ENCODE assay signal across 35 mouse cellular contexts in the genomic region with DNA sequence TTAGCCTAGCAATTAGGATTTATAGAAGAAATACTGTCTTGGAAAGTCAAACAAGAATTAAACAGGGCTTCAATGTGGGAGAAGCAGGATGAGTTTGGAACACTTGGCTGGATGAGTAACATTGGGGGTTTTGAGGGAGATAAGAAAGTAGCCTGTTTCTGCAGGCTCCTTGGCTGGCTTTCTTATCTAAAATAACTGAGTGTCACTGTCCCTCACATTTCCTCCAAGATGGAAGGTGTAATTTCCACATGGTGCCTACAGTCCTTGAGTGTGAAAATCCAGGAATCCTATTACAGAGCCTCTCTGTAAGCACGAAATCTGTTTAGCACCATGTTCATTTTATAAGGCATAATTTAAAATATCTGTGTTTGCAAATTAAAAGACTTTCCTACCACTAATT.
"Had no signal": no experiment of that assay in that cellular context is flagged by ENCODE, and none has a peak within 500 bp of the region (broad histone marks: within the 10 kb centered on the region; RNA-seq: fewer than 3 reads in every experiment).

No protein-coding gene starts in this region.

- DNase-seq: heart, postnatal 10 days; heart, postnatal 14 days; heart, postnatal 36 days; heart, postnatal 4 days; kidney, adult 11 months; kidney, adult 18-20 months; kidney, adult 8-10 months; kidney, adult 9 months; kidney, postnatal 10 days; kidney, postnatal 14 days; kidney, postnatal 25 days; kidney, postnatal 36 days; kidney, postnatal 4 days; layer of hippocampus, adult 9-11 months; layer of hippocampus, postnatal 36 days had no signal

- H3K4me3 ChIP-seq: heart, embryonic 10.5 days; heart, embryonic 12.5 days; heart, embryonic 13.5 days; heart, embryonic 15.5 days; hindbrain, embryonic 10.5 days; hindbrain, embryonic 12.5 days; hindbrain, embryonic 13.5 days; hindbrain, embryonic 15.5 days; intestine, embryonic 15.5 days; kidney, embryonic 15.5 days; layer of hippocampus, adult 2 months; left cerebral cortex, adult 2 months had no signal

- H3K4me1 ChIP-seq: heart, embryonic 10.5 days; heart, embryonic 15.5 days; hindbrain, embryonic 10.5 days; hindbrain, embryonic 12.5 days; hindbrain, embryonic 13.5 days; hindbrain, embryonic 15.5 days; intestine, embryonic 15.5 days; kidney, embryonic 15.5 days had no signal

- ATAC-seq: hindbrain, embryonic 16.5 days; hindbrain, postnatal 0 days; inflammation-experienced regulatory T-cells, adult 6 months; intestine, embryonic 15.5 days; intestine, embryonic 16.5 days; intestine, postnatal 0 days had no signal

- H3K9me3 ChIP-seq: heart, embryonic 10.5 days; heart, embryonic 12.5 days; heart, embryonic 13.5 days; heart, embryonic 15.5 days; hindbrain, embryonic 10.5 days; hindbrain, embryonic 12.5 days; hindbrain, embryonic 13.5 days; hindbrain, embryonic 15.5 days; intestine, embryonic 15.5 days; kidney, embryonic 15.5 days had no signal

- H3K4me2 ChIP-seq: heart, embryonic 11.5 days; heart, embryonic 12.5 days; heart, embryonic 13.5 days; heart, embryonic 15.5 days; hindbrain, embryonic 12.5 days; hindbrain, embryonic 13.5 days; hindbrain, embryonic 14.5 days; hindbrain, embryonic 15.5 days; intestine, embryonic 15.5 days; kidney, embryonic 15.5 days had no signal

- H3K36me3 ChIP-seq: heart, embryonic 10.5 days; heart, embryonic 12.5 days; heart, embryonic 13.5 days; heart, embryonic 15.5 days; hindbrain, embryonic 10.5 days; hindbrain, embryonic 12.5 days; hindbrain, embryonic 13.5 days; hindbrain, embryonic 15.5 days; intestine, embryonic 15.5 days; kidney, embryonic 15.5 days had no signal

- H3K9ac ChIP-seq: heart, embryonic 12.5 days; heart, embryonic 13.5 days; heart, embryonic 15.5 days; hindbrain, embryonic 12.5 days; hindbrain, embryonic 13.5 days; hindbrain, embryonic 14.5 days; hindbrain, embryonic 15.5 days; intestine, embryonic 15.5 days; kidney, embryonic 15.5 days had no signal

- H3K27ac ChIP-seq: heart, embryonic 10.5 days; heart, embryonic 13.5 days; heart, embryonic 15.5 days; hindbrain, embryonic 10.5 days; hindbrain, embryonic 12.5 days; hindbrain, embryonic 13.5 days; hindbrain, embryonic 14.5 days; hindbrain, embryonic 15.5 days; hindbrain, postnatal 0 days; intestine, embryonic 15.5 days; kidney, embryonic 15.5 days; kidney, postnatal 0 days; layer of hippocampus, adult 2 months; left cerebral cortex, adult 2 months had no signal

- H3K27me3 ChIP-seq: heart, embryonic 12.5 days; heart, embryonic 13.5 days; heart, embryonic 15.5 days; hindbrain, embryonic 12.5 days; hindbrain, embryonic 13.5 days; hindbrain, embryonic 15.5 days; intestine, embryonic 15.5 days; kidney, embryonic 15.5 days had no signal
